Mouse (Mus musculus): ENCODE measurements at regions not wholly inside any gene's neighbourhood (a gene's known extent, or its start where the extent isn't known, plus 50 kb on each side); places are given as distances from the start of the nearest gene placed in this dataset.

DNA sequence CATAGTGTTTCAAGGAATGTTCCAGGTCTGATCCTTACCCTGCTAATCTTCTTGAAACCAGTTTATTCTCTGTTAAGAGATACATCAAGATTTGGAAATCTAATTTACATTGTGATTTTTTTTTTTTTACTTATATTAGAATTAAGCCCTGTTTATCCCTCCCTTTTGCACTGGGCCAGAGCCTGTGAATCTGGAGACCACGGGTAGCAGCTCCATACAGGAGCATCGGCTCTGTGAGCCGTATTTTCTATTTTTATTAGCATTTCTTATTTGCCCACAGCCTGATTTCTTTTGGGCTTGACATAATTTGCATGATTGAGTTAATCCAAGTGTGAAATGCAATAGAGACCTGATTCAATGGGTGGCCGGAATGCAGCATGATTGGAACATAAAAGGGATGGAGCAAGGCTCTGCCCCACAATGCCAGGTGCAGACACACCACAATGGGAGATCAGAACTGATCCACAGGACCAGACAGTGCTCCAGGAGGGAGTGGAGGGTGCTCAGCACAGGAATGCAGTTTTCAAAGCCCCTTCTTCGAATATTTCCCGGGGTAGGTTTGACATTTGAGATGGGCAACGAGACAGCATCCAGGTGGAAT lies 67.9 kb upstream of the Mrps9 start:
- Histone ChIP-seq H3K4me3 (no peak overlapping the region), H3K9ac (no peak overlapping the region), H3K4me2 (no peak overlapping the region), H3K27me3 (no peaks in the 10 kb centered on the region), H3K4me1 (replicated peaks) (peaks cover 21% of the 10 kb centered on the region; the same call in 1 of the 2 replicates), H3K36me3 (no peaks in the 10 kb centered on the region), H3K27ac (no peak overlapping the region), H3K9me3 (no peaks in the 10 kb centered on the region)
- ATAC-seq (ENCODE audit: low FRiP score), result no peak
- 48% methylated on average over 7 of the region's 7 CpGs for WGBS

DNA sequence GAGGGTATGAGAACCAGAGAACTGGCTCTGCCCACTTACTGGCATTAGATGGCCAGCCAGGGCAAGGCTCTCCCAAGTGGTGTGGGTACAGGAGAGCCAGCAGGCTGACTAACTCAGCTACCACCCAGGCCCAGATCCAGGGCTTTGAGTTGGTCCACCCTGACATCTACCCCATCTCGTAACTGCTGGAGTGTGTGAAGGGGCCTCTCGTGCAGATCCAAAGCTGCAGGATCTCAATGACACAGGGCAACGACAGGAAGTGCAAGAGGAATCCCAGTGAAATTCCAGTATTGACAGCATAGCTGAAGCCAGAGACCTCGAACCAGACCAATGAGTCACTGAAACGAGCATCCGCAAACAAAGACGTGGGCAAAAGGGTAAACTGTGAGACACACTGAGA lies 63.8 kb upstream of the Mrps9 start:
- Histone ChIP-seq H3K4me2 (no peak overlapping the region), H3K27ac (no peak overlapping the region), H3K9me3 (no peaks in the 10 kb centered on the region), H3K27me3 (no peaks in the 10 kb centered on the region), H3K4me3 (no peak overlapping the region), H3K9ac (no peak overlapping the region), H3K4me1 (replicated peaks) (peaks cover 3% of the 10 kb centered on the region; the same call in 1 of the 2 replicates), H3K36me3 (no peaks in the 10 kb centered on the region)
- ATAC-seq (ENCODE audit: low FRiP score), result no peak
- 77% methylated on average over 7 of the region's 7 CpGs for WGBS

DNA sequence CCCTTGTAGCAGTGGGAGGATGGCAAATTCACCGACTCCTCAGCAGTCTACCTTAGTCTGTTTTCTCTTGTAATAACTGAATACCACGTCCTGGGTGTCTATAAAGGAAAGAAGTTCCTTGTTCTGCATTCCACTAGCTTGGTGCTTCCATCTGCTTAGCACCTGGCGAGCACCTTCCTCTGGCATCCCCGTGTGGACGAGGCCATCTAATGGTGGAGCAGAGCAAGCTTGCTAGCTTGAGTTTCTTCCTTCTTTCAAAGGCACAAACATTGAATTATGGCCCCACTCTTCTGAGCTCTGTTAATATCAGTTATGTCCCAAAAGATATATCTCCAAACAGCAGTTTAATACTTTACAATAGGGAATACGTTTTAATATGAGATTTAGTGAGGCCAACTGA lies 62.6 kb upstream of the Mrps9 start:
- no peaks in the 10 kb centered on the region for H3K36me3 ChIP-seq
- H3K4me3 ChIP-seq, result no peak overlapping the region
- H3K27me3 ChIP-seq, result no peaks in the 10 kb centered on the region
- 76% methylated on average over 6 of the region's 6 CpGs for WGBS
- H3K4me1 ChIP-seq (replicated peaks), result no peaks in the 10 kb centered on the region
- no peak overlapping the region for H3K9ac ChIP-seq
- no peak for ATAC-seq (ENCODE audit: low FRiP score)
- peaks cover 4% of the 10 kb centered on the region for H3K9me3 ChIP-seq
- H3K4me2 ChIP-seq, result no peak overlapping the region
- H3K27ac ChIP-seq, result no peak overlapping the region
